Mouse (Mus musculus) heart, adult 8-10 months (tissue): ENCODE measurements around the gene Zfp451. TPM values are rescaled to one million over a fixed set of nuclear protein-coding genes. Genes with fewer than 3 reads are reported as not detected.
"Not testable (repeated sequence)": the region's sequence is repeated elsewhere in the genome, so short reads cannot be mapped to it uniquely, and the experiment has no call there.

Source experiments
- DNase-seq: peaks from one replicate; pipeline ENCODE4 v3.0.0; 2022; ENCODE audit warnings: low spot score
- total RNA-seq, 4 experiments: library from RNA; stranded (reverse); gene quantifications; 2 replicates each; pipeline ENCODE4 v1.2.4; 2022

The Zfp451 gene
- total RNA-seq, 4 experiments from 2014 or later, result 10.7 to 17.3 (median 12.6) TPM

- peak; percentile 36 for DNase-seq
Observed at GRCm38 (mm10) chr1:33757491-33758041, 56.8 kb downstream of the Zfp451 start, which contains the start of gene Bag2. Bag2 (minus strand) TSS chr1:33757795.

- no peak for DNase-seq
Observed at GRCm38 (mm10) chr1:33757033-33757413, 57.4 kb downstream of the Zfp451 start.

GRCm38 (mm10) chr1:33756258-33757032 lies 58.0 kb downstream of the Zfp451 start:
- DNase-seq, result no peak

GRCm38 (mm10) chr1:33755799-33756198 lies 58.6 kb downstream of the Zfp451 start:
- no peak for DNase-seq

GRCm38 (mm10) chr1:33754965-33755735 lies 59.2 kb downstream of the Zfp451 start:
- no peak for DNase-seq

GRCm38 (mm10) chr1:33754089-33754488 lies 60.3 kb downstream of the Zfp451 start:
- no peak for DNase-seq

- peak; percentile 44 for DNase-seq
Observed at GRCm38 (mm10) chr1:33751283-33751682, 63.1 kb downstream of the Zfp451 start.

- not testable (repeated sequence) for DNase-seq
Observed at GRCm38 (mm10) chr1:33749709-33750108, 64.7 kb downstream of the Zfp451 start.

- no peak for DNase-seq
Observed at GRCm38 (mm10) chr1:33749109-33749508, 65.3 kb downstream of the Zfp451 start.

- no peak for DNase-seq
Observed at GRCm38 (mm10) chr1:33745901-33746300, 68.5 kb downstream of the Zfp451 start.

- not testable (repeated sequence) for DNase-seq
Observed at GRCm38 (mm10) chr1:33744815-33745214, 69.6 kb downstream of the Zfp451 start.

GRCm38 (mm10) chr1:33742903-33743302 lies 71.5 kb downstream of the Zfp451 start:
- no peak for DNase-seq

- DNase-seq, result peak; percentile 78
Observed at GRCm38 (mm10) chr1:33739302-33739701, 75.1 kb downstream of the Zfp451 start.

- DNase-seq, result no peak
Observed at GRCm38 (mm10) chr1:33738681-33739278, 75.6 kb downstream of the Zfp451 start.

GRCm38 (mm10) chr1:33738281-33738680 lies 76.1 kb downstream of the Zfp451 start:
- DNase-seq, result no peak

GRCm38 (mm10) chr1:33734001-33734685 lies 80.3 kb downstream of the Zfp451 start:
- no peak for DNase-seq

- DNase-seq, result no peak
Observed at GRCm38 (mm10) chr1:33733044-33733443, 81.4 kb downstream of the Zfp451 start.

GRCm38 (mm10) chr1:33725086-33725485 lies 89.3 kb downstream of the Zfp451 start:
- DNase-seq, result no peak

- DNase-seq, result no peak
Observed at GRCm38 (mm10) chr1:33724516-33724915, 89.9 kb downstream of the Zfp451 start.

- no peak for DNase-seq
Observed at GRCm38 (mm10) chr1:33721020-33721419, 93.4 kb downstream of the Zfp451 start.

GRCm38 (mm10) chr1:33720231-33720630 lies 94.2 kb downstream of the Zfp451 start:
- DNase-seq, result no peak
